Mouse (Mus musculus): ENCODE measurements around the gene Mttp.

- TF ChIP-seq CTCF (IDR thresholded peaks at IDR 0.05; ENCODE audit: borderline replicate concordance, control insufficient read depth, extremely low read depth, insufficient read depth, low read length, poor library complexity) (no peak), POLR2A (IDR thresholded peaks at IDR 0.05; ENCODE audit: control insufficient read depth, extremely low read depth, insufficient read depth, low read length, poor library complexity) (no peak)
Measured at GRCm38 (mm10) chr3:138142733-138143314, 1.9 kb downstream of the Mttp start.
